Mouse (Mus musculus): ENCODE results near the gene Cacna1d. TPM values are rescaled to one million over a fixed set of nuclear protein-coding genes. Genes with fewer than 3 reads are reported as not detected.

Gene Cacna1d
- polyA plus RNA-seq, 1 experiment from 2014 or later: 0.12 TPM

DNA sequence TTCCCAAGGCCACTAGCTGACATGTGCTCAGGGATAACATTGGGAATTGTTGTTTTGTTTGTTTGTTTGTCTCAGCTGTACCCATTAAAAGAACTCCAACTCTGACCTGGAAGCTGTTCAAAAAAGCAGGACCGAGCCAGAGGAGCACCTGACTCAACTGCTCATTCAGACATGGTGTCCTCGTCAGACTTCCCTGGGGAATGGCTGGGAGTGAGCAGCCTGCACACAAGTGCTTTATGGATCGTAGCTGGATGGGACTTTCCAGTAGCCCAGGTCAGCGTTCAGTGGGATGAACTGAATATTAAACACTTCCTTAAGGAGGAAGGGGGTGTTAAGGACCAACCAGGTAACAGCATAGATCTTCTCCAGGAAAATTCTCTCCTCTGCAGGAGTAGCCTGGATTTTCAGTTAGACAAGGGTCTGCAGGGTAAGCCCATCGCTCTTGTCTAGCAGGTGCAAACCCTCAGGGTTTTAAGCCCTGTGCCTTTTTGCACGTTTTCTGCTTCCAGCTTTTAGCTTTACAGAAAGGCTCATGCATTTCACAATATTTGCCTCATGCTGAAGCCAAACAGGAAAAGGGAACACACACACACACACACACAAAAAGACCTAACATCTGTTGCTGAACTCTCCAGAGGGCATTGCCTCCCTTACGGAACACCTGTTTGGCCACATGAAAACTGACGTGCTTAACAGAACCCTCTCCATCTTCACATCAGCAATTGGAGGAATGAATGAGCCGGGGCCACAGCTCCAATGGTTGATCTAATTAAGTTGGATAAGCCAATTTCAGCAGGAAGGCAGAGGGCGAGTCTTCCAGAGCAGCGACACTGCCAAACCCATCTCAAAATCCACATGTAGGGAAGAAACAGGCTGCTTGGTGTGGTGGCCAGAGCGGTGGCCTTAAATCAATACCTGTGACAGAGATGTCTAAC is 318.2 kb downstream of the Cacna1d start:
- Histone ChIP-seq H3K4me1 (ENCODE audit: control insufficient read depth, low read depth, low read length) (no peaks in the 10 kb centered on the region), H3K4me3 (ENCODE audit: low read depth, low read length) (no peak overlapping the region), H3K27me3 (ENCODE audit: control insufficient read depth, insufficient read depth, low read depth, low read length) (no peaks in the 10 kb centered on the region), H3K9ac (ENCODE audit: low read depth, low read length) (no peak overlapping the region), H3K27ac (ENCODE audit: low read length) (no peak overlapping the region), H3K36me3 (ENCODE audit: control insufficient read depth, insufficient read depth) (no peaks in the 10 kb centered on the region), H3K9me3 (replicated peaks; ENCODE audit: control insufficient read depth, low read length) (no peaks in the 10 kb centered on the region), H3K4me2 (ENCODE audit: low read depth, low read length) (no peak overlapping the region)
- no peak for ATAC-seq (ENCODE audit: low read depth)
- 57% methylated on average over 12 of the region's 12 CpGs for WGBS (ENCODE audit: insufficient replicate concordance)

DNA sequence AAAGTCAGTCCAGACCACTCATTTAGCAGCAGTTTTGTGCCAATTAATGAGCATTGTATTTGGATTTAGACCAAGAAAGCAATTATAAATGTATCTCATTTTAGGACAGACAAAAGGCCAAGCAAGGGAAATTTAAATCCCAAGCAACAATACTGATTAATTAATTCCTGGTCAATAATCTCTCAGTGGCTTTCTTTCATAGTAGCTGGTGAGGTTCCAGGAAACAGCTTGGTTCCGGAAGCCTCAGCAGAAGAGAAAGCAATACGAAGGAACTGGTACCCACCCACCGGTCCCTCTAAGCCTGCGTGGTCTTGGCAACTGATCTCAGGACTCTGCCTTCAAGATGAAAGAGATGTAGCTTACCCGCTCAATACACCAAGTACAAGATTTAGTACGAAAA is 319.7 kb downstream of the Cacna1d start:
- Histone ChIP-seq H3K9me3 (replicated peaks; ENCODE audit: control insufficient read depth, low read length) (no peaks in the 10 kb centered on the region), H3K36me3 (ENCODE audit: control insufficient read depth, insufficient read depth) (no peaks in the 10 kb centered on the region), H3K4me1 (ENCODE audit: control insufficient read depth, low read depth, low read length) (no peaks in the 10 kb centered on the region), H3K9ac (ENCODE audit: low read depth, low read length) (no peak overlapping the region), H3K4me2 (ENCODE audit: low read depth, low read length) (no peak overlapping the region), H3K27ac (ENCODE audit: low read length) (no peak overlapping the region), H3K27me3 (ENCODE audit: control insufficient read depth, insufficient read depth, low read depth, low read length) (no peaks in the 10 kb centered on the region), H3K4me3 (ENCODE audit: low read depth, low read length) (no peak overlapping the region)
- WGBS (ENCODE audit: insufficient replicate concordance): 72% methylated on average over 6 of the region's 6 CpGs
- ATAC-seq (ENCODE audit: low read depth): no peak

DNA sequence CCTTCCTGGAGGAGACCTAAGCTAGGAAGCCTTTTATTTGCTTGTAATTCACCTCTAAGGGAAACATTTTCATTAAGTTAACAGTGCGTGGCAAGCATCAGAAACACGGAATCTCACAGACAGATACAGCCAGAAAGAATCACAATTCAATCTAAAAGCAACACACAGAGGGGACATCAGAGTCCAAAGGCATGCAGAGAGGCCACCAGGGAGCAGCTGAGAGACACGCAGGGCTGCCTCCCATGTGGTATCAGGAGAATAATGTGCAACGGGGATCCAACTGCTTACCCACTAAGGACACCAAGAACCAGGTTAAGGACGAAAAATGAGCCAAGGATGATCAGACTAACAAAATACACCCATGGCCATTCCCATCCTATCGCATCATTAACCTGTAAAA is 320.2 kb downstream of the Cacna1d start:
- Histone ChIP-seq H3K4me2 (ENCODE audit: low read depth, low read length) (no peak overlapping the region), H3K9me3 (replicated peaks; ENCODE audit: control insufficient read depth, low read length) (no peaks in the 10 kb centered on the region), H3K4me3 (ENCODE audit: low read depth, low read length) (no peak overlapping the region), H3K36me3 (ENCODE audit: control insufficient read depth, insufficient read depth) (no peaks in the 10 kb centered on the region), H3K9ac (ENCODE audit: low read depth, low read length) (no peak overlapping the region), H3K27ac (ENCODE audit: low read length) (no peak overlapping the region), H3K4me1 (ENCODE audit: control insufficient read depth, low read depth, low read length) (no peaks in the 10 kb centered on the region), H3K27me3 (ENCODE audit: control insufficient read depth, insufficient read depth, low read depth, low read length) (no peaks in the 10 kb centered on the region)
- WGBS (ENCODE audit: insufficient replicate concordance): 56% methylated on average over 6 of the region's 6 CpGs
- ATAC-seq (ENCODE audit: low read depth): no peak

DNA sequence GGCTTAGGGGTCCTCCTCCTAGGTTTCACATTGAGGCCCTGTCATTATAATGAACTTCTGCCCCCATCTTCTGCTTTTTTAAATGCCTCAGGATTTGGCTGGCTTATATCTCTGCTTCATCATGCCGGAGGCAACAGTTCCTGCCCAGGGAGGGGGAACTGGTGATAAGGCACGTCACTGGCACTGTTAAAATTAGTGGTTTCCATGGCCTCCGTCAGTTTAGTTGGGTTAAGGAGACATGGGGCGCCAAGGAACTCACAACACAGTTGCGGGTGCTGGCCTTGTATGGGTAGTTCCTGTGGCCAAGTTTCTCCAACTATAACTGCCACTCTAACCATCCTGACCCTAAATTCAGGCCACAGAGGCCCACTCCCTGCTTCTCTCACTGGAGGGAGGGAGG is 321.8 kb downstream of the Cacna1d start:
- H3K9me3 ChIP-seq (replicated peaks; ENCODE audit: control insufficient read depth, low read length): no peaks in the 10 kb centered on the region
- H3K4me2 ChIP-seq (ENCODE audit: low read depth, low read length): no peak overlapping the region
- no peak for ATAC-seq (ENCODE audit: low read depth)
- H3K27ac ChIP-seq (ENCODE audit: low read length): no peak overlapping the region
- 16% methylated on average over 5 of the region's 5 CpGs for WGBS (ENCODE audit: insufficient replicate concordance)
- no peak overlapping the region for H3K9ac ChIP-seq (ENCODE audit: low read depth, low read length)
- H3K27me3 ChIP-seq (ENCODE audit: control insufficient read depth, insufficient read depth, low read depth, low read length): no peaks in the 10 kb centered on the region
- no peak overlapping the region for H3K4me3 ChIP-seq (ENCODE audit: low read depth, low read length)
- H3K4me1 ChIP-seq (ENCODE audit: control insufficient read depth, low read depth, low read length): no peaks in the 10 kb centered on the region
- H3K36me3 ChIP-seq (ENCODE audit: control insufficient read depth, insufficient read depth): no peaks in the 10 kb centered on the region

DNA sequence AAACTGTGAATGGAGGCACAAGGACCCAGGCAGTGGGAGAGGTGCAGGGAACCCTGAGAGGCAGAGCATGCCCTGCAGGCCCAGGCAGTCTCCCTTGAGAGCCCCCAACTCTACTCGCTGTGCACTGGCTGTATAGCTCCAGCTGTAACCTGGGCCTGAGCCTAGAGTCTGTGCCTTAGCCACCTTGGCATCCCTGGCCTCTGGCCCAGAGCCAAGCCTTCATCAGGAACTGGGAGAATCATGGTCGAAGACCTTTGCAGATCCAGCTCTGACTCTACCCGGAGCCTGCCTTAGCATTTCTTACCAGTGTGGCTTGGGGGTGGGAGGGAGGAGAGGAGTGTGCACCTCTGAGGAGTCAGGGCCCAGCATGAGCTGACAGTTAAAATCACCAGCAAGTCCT is 322.4 kb downstream of the Cacna1d start:
- WGBS (ENCODE audit: insufficient replicate concordance): 61% methylated on average over 3 of the region's 3 CpGs
- Histone ChIP-seq H3K9ac (ENCODE audit: low read depth, low read length) (no peak overlapping the region), H3K9me3 (replicated peaks; ENCODE audit: control insufficient read depth, low read length) (no peaks in the 10 kb centered on the region), H3K27ac (ENCODE audit: low read length) (no peak overlapping the region), H3K4me1 (ENCODE audit: control insufficient read depth, low read depth, low read length) (no peaks in the 10 kb centered on the region), H3K4me2 (ENCODE audit: low read depth, low read length) (no peak overlapping the region), H3K27me3 (ENCODE audit: control insufficient read depth, insufficient read depth, low read depth, low read length) (no peaks in the 10 kb centered on the region), H3K4me3 (ENCODE audit: low read depth, low read length) (no peak overlapping the region), H3K36me3 (ENCODE audit: control insufficient read depth, insufficient read depth) (no peaks in the 10 kb centered on the region)
- ATAC-seq (ENCODE audit: low read depth): no peak

DNA sequence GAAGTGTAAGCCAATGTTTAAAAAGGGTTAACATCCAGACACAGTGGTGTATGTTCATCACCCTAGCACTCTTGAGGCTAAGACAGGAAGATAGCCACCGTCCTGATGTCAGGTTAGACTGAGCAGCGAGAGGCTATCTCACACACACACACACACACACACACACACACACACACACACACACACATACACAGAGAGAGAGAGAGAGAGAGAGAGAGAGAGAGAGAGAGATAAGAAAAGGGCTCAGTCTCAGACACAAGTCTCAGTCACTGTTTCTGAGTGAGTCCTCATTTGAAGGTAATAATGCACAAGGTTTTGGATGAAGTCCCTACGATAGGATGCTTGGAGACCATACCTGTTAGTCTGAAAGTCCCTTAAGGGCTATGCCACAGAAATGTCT is 322.9 kb downstream of the Cacna1d start:
- Histone ChIP-seq H3K4me1 (ENCODE audit: control insufficient read depth, low read depth, low read length) (no peaks in the 10 kb centered on the region), H3K9me3 (replicated peaks; ENCODE audit: control insufficient read depth, low read length) (no peaks in the 10 kb centered on the region), H3K27me3 (ENCODE audit: control insufficient read depth, insufficient read depth, low read depth, low read length) (no peaks in the 10 kb centered on the region), H3K4me3 (ENCODE audit: low read depth, low read length) (no peak overlapping the region), H3K9ac (ENCODE audit: low read depth, low read length) (no peak overlapping the region), H3K4me2 (ENCODE audit: low read depth, low read length) (no peak overlapping the region), H3K36me3 (ENCODE audit: control insufficient read depth, insufficient read depth) (no peaks in the 10 kb centered on the region), H3K27ac (ENCODE audit: low read length) (no peak overlapping the region)
- WGBS (ENCODE audit: insufficient replicate concordance): 37% methylated on average over 3 of the region's 3 CpGs
- ATAC-seq (ENCODE audit: low read depth): no peak

DNA sequence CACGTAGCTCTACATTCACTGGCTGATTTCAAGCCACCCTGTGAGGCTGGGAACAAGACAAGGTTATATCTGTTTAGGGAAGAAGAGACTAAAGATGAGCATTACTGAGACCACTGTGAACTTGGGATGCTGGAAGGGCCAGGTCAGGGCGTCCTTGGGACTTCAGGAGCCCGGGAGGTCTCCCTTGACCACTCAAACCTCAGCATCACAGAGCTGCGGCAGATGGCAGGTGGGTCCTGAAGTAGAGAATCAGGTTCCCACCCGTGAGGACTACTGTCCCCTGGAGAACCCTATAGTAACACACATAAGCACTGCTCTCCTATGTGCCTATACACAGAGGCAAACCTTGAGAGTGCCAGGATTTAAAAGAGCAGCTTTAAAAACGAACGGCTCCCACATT is 323.6 kb downstream of the Cacna1d start:
- 66% methylated on average over 7 of the region's 7 CpGs for WGBS (ENCODE audit: insufficient replicate concordance)
- Histone ChIP-seq H3K9ac (ENCODE audit: low read depth, low read length) (no peak overlapping the region), H3K36me3 (ENCODE audit: control insufficient read depth, insufficient read depth) (no peaks in the 10 kb centered on the region), H3K4me1 (ENCODE audit: control insufficient read depth, low read depth, low read length) (no peaks in the 10 kb centered on the region), H3K27ac (ENCODE audit: low read length) (no peak overlapping the region), H3K4me3 (ENCODE audit: low read depth, low read length) (no peak overlapping the region), H3K27me3 (ENCODE audit: control insufficient read depth, insufficient read depth, low read depth, low read length) (no peaks in the 10 kb centered on the region), H3K9me3 (replicated peaks; ENCODE audit: control insufficient read depth, low read length) (no peaks in the 10 kb centered on the region), H3K4me2 (ENCODE audit: low read depth, low read length) (no peak overlapping the region)
- no peak for ATAC-seq (ENCODE audit: low read depth)

DNA sequence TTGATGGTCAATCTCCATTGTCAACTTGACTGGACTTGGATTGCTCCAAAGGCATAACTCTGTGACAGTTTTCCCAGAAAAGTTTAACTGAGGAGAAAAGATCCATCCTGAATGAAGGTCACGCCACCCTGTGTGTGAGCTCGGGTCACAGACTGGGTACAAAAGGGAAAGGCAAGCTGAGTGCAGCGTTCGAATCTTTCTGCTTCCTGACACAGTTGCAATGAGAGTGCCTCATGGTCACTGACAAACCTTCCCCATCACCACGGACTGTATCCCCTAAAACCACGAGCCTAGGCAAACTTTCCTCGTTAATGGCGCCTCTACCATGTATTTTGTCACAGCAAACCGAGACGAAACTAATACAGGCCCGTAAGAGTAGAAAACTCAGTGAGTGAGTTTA is 325.2 kb downstream of the Cacna1d start:
- ATAC-seq (ENCODE audit: low read depth): no peak
- no peak overlapping the region for H3K4me2 ChIP-seq (ENCODE audit: low read depth, low read length)
- H3K9me3 ChIP-seq (replicated peaks; ENCODE audit: control insufficient read depth, low read length): no peaks in the 10 kb centered on the region
- no peaks in the 10 kb centered on the region for H3K27me3 ChIP-seq (ENCODE audit: control insufficient read depth, insufficient read depth, low read depth, low read length)
- H3K27ac ChIP-seq (ENCODE audit: low read length): no peak overlapping the region
- WGBS (ENCODE audit: insufficient replicate concordance): 74% methylated on average over 11 of the region's 11 CpGs
- no peak overlapping the region for H3K4me3 ChIP-seq (ENCODE audit: low read depth, low read length)
- H3K36me3 ChIP-seq (ENCODE audit: control insufficient read depth, insufficient read depth): no peaks in the 10 kb centered on the region
- H3K9ac ChIP-seq (ENCODE audit: low read depth, low read length): no peak overlapping the region
- no peaks in the 10 kb centered on the region for H3K4me1 ChIP-seq (ENCODE audit: control insufficient read depth, low read depth, low read length)

DNA sequence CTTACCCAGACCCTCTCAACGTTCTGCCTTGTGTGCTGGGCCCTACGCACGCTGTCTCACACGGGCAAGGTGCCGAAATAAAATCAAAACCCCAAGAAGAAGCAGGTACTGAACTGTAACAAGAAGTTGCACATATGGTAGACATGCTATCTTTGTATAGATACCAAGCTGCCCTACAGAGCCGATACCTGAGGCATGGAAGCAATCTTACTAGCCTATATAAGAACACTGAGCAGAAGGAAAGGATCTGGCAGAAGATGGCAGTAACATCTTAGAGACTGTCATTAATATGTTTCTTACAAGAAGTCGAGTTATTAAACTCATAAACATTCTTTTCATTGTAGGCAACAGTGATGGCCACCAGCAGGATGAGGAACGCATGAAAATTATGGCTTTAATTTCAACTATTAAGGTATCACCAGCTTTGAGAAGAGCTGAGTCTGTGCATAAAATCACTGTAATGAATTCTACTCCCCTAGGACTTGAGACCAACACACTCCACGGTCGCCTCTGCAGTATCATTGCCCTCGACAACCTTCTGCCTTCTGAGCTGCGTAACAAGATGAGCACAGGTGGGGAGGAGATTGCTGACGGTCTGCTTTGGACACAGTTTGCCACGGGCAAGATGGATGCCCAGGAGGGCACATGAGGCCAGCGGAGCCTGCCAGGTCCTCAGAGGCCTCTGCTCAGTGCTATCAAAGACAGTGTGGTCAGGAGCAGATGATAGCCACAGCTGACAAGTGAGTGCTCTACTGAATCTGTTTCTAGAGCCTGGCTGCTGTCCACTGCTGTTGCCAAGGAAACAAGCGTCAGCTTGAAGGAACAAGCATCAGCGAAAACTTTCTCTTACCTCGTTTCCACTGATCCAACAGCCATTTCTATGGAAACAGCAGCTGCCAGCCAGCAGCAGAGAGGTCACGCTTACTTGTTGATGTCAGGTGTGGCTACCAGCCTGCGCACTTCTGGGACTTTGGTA is 327.2 kb downstream of the Cacna1d start:
- WGBS (ENCODE audit: insufficient replicate concordance): 65% methylated on average over 20 of the region's 20 CpGs
- Histone ChIP-seq H3K4me3 (ENCODE audit: low read depth, low read length) (no peak overlapping the region), H3K36me3 (ENCODE audit: control insufficient read depth, insufficient read depth) (no peaks in the 10 kb centered on the region), H3K9ac (ENCODE audit: low read depth, low read length) (no peak overlapping the region), H3K4me1 (ENCODE audit: control insufficient read depth, low read depth, low read length) (no peaks in the 10 kb centered on the region), H3K4me2 (ENCODE audit: low read depth, low read length) (no peak overlapping the region), H3K27me3 (ENCODE audit: control insufficient read depth, insufficient read depth, low read depth, low read length) (no peaks in the 10 kb centered on the region), H3K27ac (ENCODE audit: low read length) (no peak overlapping the region), H3K9me3 (replicated peaks; ENCODE audit: control insufficient read depth, low read length) (no peaks in the 10 kb centered on the region)
- ATAC-seq (ENCODE audit: low read depth): no peak
